Mouse (Mus musculus) midbrain, embryonic 14.5 days (tissue): Measurements from ENCODE around the gene Stat6. TPM values are rescaled to one million over a fixed set of nuclear protein-coding genes. Genes with fewer than 3 reads are reported as not detected.

Experiments used
- ATAC-seq: fragments of 200-750 bp; cut with Nextera tagmentation; 2 replicates; pipeline ENCODE4 v1.8.0; 2017; ENCODE audit warnings: moderate number of reproducible peaks, moderate library complexity; ENCODE audit not compliant: low FRiP score, low TSS enrichment
- DNase-seq: peaks from one replicate; pipeline ENCODE4 v3.0.0-alpha.2; 2015
- H3K27ac ChIP-seq: fragments of 300-500 bp; sonication (generic); replicated peaks from 2 replicates; pipeline ENCODE4 v1.5.1; 2014; ENCODE audit warnings: mild to moderate bottlenecking, low read depth, low read length, moderate library complexity
- H3K27me3 ChIP-seq: fragments of 300-500 bp; sonication (generic); 2 replicates; pipeline ENCODE4 v1.6.1; 2014; ENCODE audit warnings: low read length, control low read depth, mixed read lengths; ENCODE audit not compliant: control insufficient read depth, insufficient read depth
- H3K36me3 ChIP-seq: fragments of 300-500 bp; sonication (generic); 2 replicates; pipeline ENCODE4 v1.6.1; 2014; ENCODE audit warnings: low read length, control low read depth; ENCODE audit not compliant: control insufficient read depth, insufficient read depth
- H3K4me1 ChIP-seq: fragments of 300-500 bp; sonication (generic); 2 replicates; pipeline ENCODE4 v1.6.1; 2014; ENCODE audit warnings: mild to moderate bottlenecking, antibody characterized with exemption, low read length, control low read depth; ENCODE audit not compliant: control insufficient read depth, insufficient read depth
- H3K4me2 ChIP-seq: fragments of 300-500 bp; sonication (generic); 2 replicates; pipeline ENCODE4 v1.6.1; 2014; ENCODE audit warnings: mild to moderate bottlenecking, low read length, moderate library complexity
- H3K4me3 ChIP-seq: fragments of 300-500 bp; sonication (generic); replicated peaks from 2 replicates; pipeline ENCODE4 v1.5.1; 2014; ENCODE audit warnings: low read depth, low read length
- H3K9ac ChIP-seq: fragments of 300-500 bp; sonication (generic); replicated peaks from 2 replicates; pipeline ENCODE4 v1.6.1; 2014; ENCODE audit warnings: mild to moderate bottlenecking, low read length, moderate library complexity
- H3K9me3 ChIP-seq: fragments of 300-500 bp; sonication (generic); 2 replicates; pipeline ENCODE4 v1.6.1; 2016; ENCODE audit warnings: low read length, control low read depth, mixed read lengths; ENCODE audit not compliant: control insufficient read depth
- WGBS: fragments of 180-500 bp; shearing (Covaris S2); extraction: QIAGEN DNeasy Blood & Tissue Kit; methylation state at CpG from one replicate; pipeline ENCODE4 v1.1.7; 2014; 5-methylcytosine and 5-hydroxymethylcytosine counted together
- polyA plus RNA-seq: library from polyadenylated mRNA; unstranded; fragments of >200 nt; fragmentation: Nextera tagmentation; extraction: Ambion mirVana; gene quantifications from 2 replicates; pipeline ENCODE4 v1.2.1, GENCODE M21; 2014

The Stat6 gene
- polyA plus RNA-seq, 1 experiment from 2014 or later = 4.0 TPM

- H3K27me3 ChIP-seq = no peaks in the 10 kb centered on the region
- no peak overlapping the region for H3K4me3 ChIP-seq
- H3K27ac ChIP-seq = no peak overlapping the region
- 92% methylated on average over 10 of the region's 10 CpGs for WGBS
- DNase-seq (no peak), ATAC-seq (no peak)
- H3K9ac ChIP-seq = no peak overlapping the region
- no peaks in the 10 kb centered on the region for H3K36me3 ChIP-seq
- no peak overlapping the region for H3K4me2 ChIP-seq
- H3K4me1 ChIP-seq = no peaks in the 10 kb centered on the region
- H3K9me3 ChIP-seq = 0 out of 2 replicates have a peak, but pooled peaks cover 1% of the 10 kb centered on the region
Measured at GRCm38 (mm10) chr10:127631261-127632214, 11.2 kb upstream of the Stat6 start.

GRCm38 (mm10) chr10:127632668-127633271 is 10.0 kb upstream of the Stat6 start:
- H3K4me2 ChIP-seq = no peak overlapping the region
- no peaks in the 10 kb centered on the region for H3K27me3 ChIP-seq
- DNase-seq = no peak
- H3K9ac ChIP-seq = no peak overlapping the region
- H3K4me3 ChIP-seq = no peak overlapping the region
- no peak for ATAC-seq
- H3K9me3 ChIP-seq = no peaks in the 10 kb centered on the region
- no peaks in the 10 kb centered on the region for H3K36me3 ChIP-seq
- no peaks in the 10 kb centered on the region for H3K4me1 ChIP-seq
- WGBS = 83% methylated on average over 7 of the region's 7 CpGs
- H3K27ac ChIP-seq = no peak overlapping the region

GRCm38 (mm10) chr10:127640421-127640820 is 2.4 kb upstream of the Stat6 start:
- H3K4me3 ChIP-seq = no peak overlapping the region
- peaks cover 27% of the 10 kb centered on the region for H3K27me3 ChIP-seq
- WGBS = 74% methylated on average over 5 of the region's 5 CpGs
- ATAC-seq = no peak
- no peak overlapping the region for H3K9ac ChIP-seq
- peaks cover 11% of the 10 kb centered on the region for H3K4me1 ChIP-seq
- DNase-seq = no peak
- H3K27ac ChIP-seq = no peak overlapping the region
- H3K36me3 ChIP-seq = no peaks in the 10 kb centered on the region
- H3K4me2 ChIP-seq = no peak overlapping the region
- no peaks in the 10 kb centered on the region for H3K9me3 ChIP-seq

- no peak overlapping the region for H3K27ac ChIP-seq
- no peaks in the 10 kb centered on the region for H3K9me3 ChIP-seq
- WGBS = 9% methylated on average over 19 of the region's 19 CpGs
- DNase-seq (peak; percentile 88), ATAC-seq (peak; percentile 55; the same call in 1 of the 2 replicates)
- peak overlapping the region; percentile 29; the same call in 1 of the 2 replicates for H3K9ac ChIP-seq
- no peaks in the 10 kb centered on the region for H3K36me3 ChIP-seq
- peaks cover 11% of the 10 kb centered on the region for H3K4me1 ChIP-seq
- peak overlapping the region; percentile 50 for H3K4me2 ChIP-seq
- H3K27me3 ChIP-seq = peaks cover 27% of the 10 kb centered on the region
- peak overlapping the region; percentile 26; the same call in 1 of the 2 replicates for H3K4me3 ChIP-seq
Measured at GRCm38 (mm10) chr10:127641861-127642771, 670 bp upstream of the Stat6 start.

GRCm38 (mm10) chr10:127643553-127644238 is 910 bp downstream of the Stat6 start:
- H3K27ac ChIP-seq = no peak overlapping the region
- 4% methylated on average over 25 of the region's 25 CpGs for WGBS
- peaks cover 11% of the 10 kb centered on the region for H3K4me1 ChIP-seq
- no peak for ATAC-seq
- DNase-seq = peak; percentile 53
- H3K36me3 ChIP-seq = no peaks in the 10 kb centered on the region
- peaks cover 27% of the 10 kb centered on the region for H3K27me3 ChIP-seq
- H3K4me2 ChIP-seq = peak overlapping the region; percentile 50
- peak overlapping the region; percentile 26 for H3K4me3 ChIP-seq
- H3K9ac ChIP-seq = peak overlapping the region; percentile 29; the same call in 1 of the 2 replicates
- no peaks in the 10 kb centered on the region for H3K9me3 ChIP-seq

GRCm38 (mm10) chr10:127645791-127646190 is 3.0 kb downstream of the Stat6 start:
- H3K27me3 ChIP-seq = peaks cover 27% of the 10 kb centered on the region
- no peak for ATAC-seq
- WGBS = 21% methylated on average over 2 of the region's 2 CpGs
- no peaks in the 10 kb centered on the region for H3K9me3 ChIP-seq
- DNase-seq = no peak
- no peak overlapping the region for H3K27ac ChIP-seq
- no peak overlapping the region for H3K4me3 ChIP-seq
- no peak overlapping the region for H3K4me2 ChIP-seq
- no peak overlapping the region for H3K9ac ChIP-seq
- H3K36me3 ChIP-seq = no peaks in the 10 kb centered on the region
- H3K4me1 ChIP-seq = peaks cover 11% of the 10 kb centered on the region

- no peak for ATAC-seq
- no peak overlapping the region for H3K4me3 ChIP-seq
Measured at GRCm38 (mm10) chr10:127652906-127653638, 10.3 kb downstream of the Stat6 start.

More at GRCm38 (mm10) chr10:127652906-127653638, 10.3 kb downstream of the Stat6 start:
- 58% methylated on average over 21 of the region's 21 CpGs for WGBS
- Histone ChIP-seq H3K9me3 (no peaks in the 10 kb centered on the region), H3K4me2 (peak overlapping the region; percentile 15; the same call in 1 of the 2 replicates), H3K9ac (no peak overlapping the region), H3K36me3 (no peaks in the 10 kb centered on the region), H3K4me1 (no peaks in the 10 kb centered on the region), H3K27ac (no peak overlapping the region), H3K27me3 (no peaks in the 10 kb centered on the region)
- no peak for DNase-seq
